Mouse (Mus musculus) forebrain, postnatal 0 days (tissue): Measurements from ENCODE around the gene Tmem37. TPM values are rescaled to one million over a fixed set of nuclear protein-coding genes. Genes with fewer than 3 reads are reported as not detected.

ENCODE experiments used
- ATAC-seq: fragments of 200-750 bp; cut with Nextera tagmentation; 2 replicates; pipeline ENCODE4 v1.8.0; 2017; ENCODE audit warnings: mild to moderate bottlenecking, moderate library complexity
- DNase-seq: peaks from one replicate; pipeline ENCODE4 v3.0.0-alpha.2; 2015
- H3K27ac ChIP-seq: fragments of 300-500 bp; sonication (generic); 2 replicates; pipeline ENCODE4 v1.5.1; 2014; ENCODE audit warnings: low read depth, mild to moderate bottlenecking, antibody characterized with exemption, low read length, moderate library complexity, mixed read lengths
- H3K27me3 ChIP-seq: fragments of 300-500 bp; sonication (generic); 2 replicates; pipeline ENCODE4 v1.6.1; 2014; ENCODE audit warnings: mild to moderate bottlenecking, low read length, mixed read lengths; ENCODE audit not compliant: insufficient read depth
- H3K36me3 ChIP-seq: fragments of 300-500 bp; sonication (generic); 2 replicates; pipeline ENCODE4 v1.6.1; 2014; ENCODE audit warnings: mild to moderate bottlenecking, moderate library complexity; ENCODE audit not compliant: insufficient read depth
- H3K4me1 ChIP-seq: fragments of 300-500 bp; sonication (generic); 2 replicates; pipeline ENCODE4 v1.6.1; 2014; ENCODE audit warnings: antibody characterized with exemption; ENCODE audit not compliant: insufficient read depth
- H3K4me2 ChIP-seq: fragments of 300-500 bp; sonication (generic); 2 replicates; pipeline ENCODE4 v1.6.1; 2014; ENCODE audit warnings: low read depth, mild to moderate bottlenecking, moderate library complexity
- H3K4me3 ChIP-seq: fragments of 300-500 bp; sonication (generic); 2 replicates; pipeline ENCODE4 v1.5.1; 2014; ENCODE audit warnings: low read depth, low read length, mixed read lengths
- H3K9ac ChIP-seq: fragments of 300-500 bp; sonication (generic); 2 replicates; pipeline ENCODE4 v1.6.1; 2014; ENCODE audit warnings: mild to moderate bottlenecking
- H3K9me3 ChIP-seq: fragments of 300-500 bp; sonication (generic); 2 replicates; pipeline ENCODE4 v1.6.1; 2016; ENCODE audit warnings: low read length
- CTCF ChIP-seq: sonication (generic); IDR thresholded peaks from 2 replicates; pipeline ENCODE4 v1.5.1; 2016; ENCODE audit warnings: antibody characterized with exemption, control low read depth, low read depth
- WGBS: fragments of 180-500 bp; shearing (Covaris S2); extraction: QIAGEN DNeasy Blood & Tissue Kit; methylation state at CpG from one replicate; pipeline ENCODE4 v1.1.7; 2014; 5-methylcytosine and 5-hydroxymethylcytosine counted together
- polyA plus RNA-seq: library from polyadenylated mRNA; unstranded; fragments of >200 nt; fragmentation: Nextera tagmentation; extraction: Ambion mirVana; gene quantifications from 2 replicates; pipeline ENCODE4 v1.2.1, GENCODE M21; 2015
- total RNA-seq: library from RNA; depleted of rRNA; stranded (reverse); fragments of >200 nt; gene quantifications from 2 replicates; pipeline ENCODE4 v1.2.3, GENCODE M21; 2014

Gene Tmem37
- total and polyA plus RNA-seq, 2 experiments from 2014 or later, result 6.0 to 6.8 TPM

GRCm38 (mm10) chr1:120060687-120061086 is 13.2 kb downstream of the Tmem37 start:
- no peaks in the 10 kb centered on the region for H3K36me3 ChIP-seq
- no peak overlapping the region for H3K4me2 ChIP-seq
- DNase-seq (no peak), ATAC-seq (no peak)
- no peak overlapping the region for H3K4me3 ChIP-seq
- no peaks in the 10 kb centered on the region for H3K9me3 ChIP-seq
- no peaks in the 10 kb centered on the region for H3K4me1 ChIP-seq
- H3K27me3 ChIP-seq, result no peaks in the 10 kb centered on the region
- no peak for TF ChIP-seq CTCF
- WGBS, result 73% methylated on average over 5 of the region's 5 CpGs
- no peak overlapping the region for H3K27ac ChIP-seq
- H3K9ac ChIP-seq, result no peak overlapping the region

GRCm38 (mm10) chr1:120057674-120058430 is 16.0 kb downstream of the Tmem37 start:
- H3K27ac ChIP-seq, result no peak overlapping the region
- ATAC-seq (no peak), DNase-seq (no peak)
- H3K36me3 ChIP-seq, result no peaks in the 10 kb centered on the region
- H3K4me2 ChIP-seq, result no peak overlapping the region
- no peak overlapping the region for H3K9ac ChIP-seq
- no peaks in the 10 kb centered on the region for H3K27me3 ChIP-seq
- WGBS, result 82% methylated on average over 8 of the region's 8 CpGs
- no peaks in the 10 kb centered on the region for H3K4me1 ChIP-seq
- H3K9me3 ChIP-seq, result no peaks in the 10 kb centered on the region
- TF ChIP-seq CTCF, result no peak
- H3K4me3 ChIP-seq, result no peak overlapping the region

GRCm38 (mm10) chr1:120057044-120057443 is 16.8 kb downstream of the Tmem37 start:
- H3K9ac ChIP-seq, result no peak overlapping the region
- H3K4me2 ChIP-seq, result no peak overlapping the region
- H3K4me1 ChIP-seq, result no peaks in the 10 kb centered on the region
- H3K4me3 ChIP-seq, result no peak overlapping the region
- H3K27ac ChIP-seq, result no peak overlapping the region
- WGBS, result 79% methylated on average over 14 of the region's 14 CpGs
- H3K36me3 ChIP-seq, result no peaks in the 10 kb centered on the region
- no peak for DNase-seq
- no peak for TF ChIP-seq CTCF
- no peaks in the 10 kb centered on the region for H3K9me3 ChIP-seq
- ATAC-seq, result no peak
- no peaks in the 10 kb centered on the region for H3K27me3 ChIP-seq

- no peak for TF ChIP-seq CTCF
- Histone ChIP-seq H3K9ac (no peak overlapping the region), H3K4me2 (no peak overlapping the region), H3K36me3 (no peaks in the 10 kb centered on the region), H3K27me3 (no peaks in the 10 kb centered on the region), H3K9me3 (no peaks in the 10 kb centered on the region), H3K27ac (no peak overlapping the region), H3K4me1 (no peaks in the 10 kb centered on the region), H3K4me3 (no peak overlapping the region)
- no peak for DNase-seq
- ATAC-seq, result no peak
- 40% methylated on average over 7 of the region's 7 CpGs for WGBS
Measured at GRCm38 (mm10) chr1:120056236-120056635, 17.6 kb downstream of the Tmem37 start.

GRCm38 (mm10) chr1:120055475-120055874 is 18.4 kb downstream of the Tmem37 start:
- Histone ChIP-seq H3K4me2 (no peak overlapping the region), H3K27ac (no peak overlapping the region), H3K4me1 (no peaks in the 10 kb centered on the region), H3K36me3 (no peaks in the 10 kb centered on the region), H3K27me3 (no peaks in the 10 kb centered on the region), H3K4me3 (no peak overlapping the region), H3K9me3 (no peaks in the 10 kb centered on the region), H3K9ac (no peak overlapping the region)
- WGBS, result 84% methylated on average over 6 of the region's 6 CpGs
- DNase-seq, result no peak
- no peak for ATAC-seq
- TF ChIP-seq CTCF, result no peak

- no peak overlapping the region for H3K27ac ChIP-seq
- no peaks in the 10 kb centered on the region for H3K9me3 ChIP-seq
- no peak for TF ChIP-seq CTCF
- ATAC-seq (no peak), DNase-seq (no peak)
- H3K9ac ChIP-seq, result no peak overlapping the region
- WGBS, result 98% methylated on average over 6 of the region's 6 CpGs
- no peak overlapping the region for H3K4me3 ChIP-seq
- no peaks in the 10 kb centered on the region for H3K4me1 ChIP-seq
- no peak overlapping the region for H3K4me2 ChIP-seq
- no peaks in the 10 kb centered on the region for H3K27me3 ChIP-seq
- H3K36me3 ChIP-seq, result no peaks in the 10 kb centered on the region
Measured at GRCm38 (mm10) chr1:120054997-120055396, 18.9 kb downstream of the Tmem37 start.

GRCm38 (mm10) chr1:120051070-120051469 is 22.8 kb downstream of the Tmem37 start:
- Histone ChIP-seq H3K4me1 (no peaks in the 10 kb centered on the region), H3K9me3 (no peaks in the 10 kb centered on the region), H3K27me3 (no peaks in the 10 kb centered on the region), H3K4me2 (no peak overlapping the region), H3K27ac (no peak overlapping the region), H3K4me3 (no peak overlapping the region), H3K9ac (no peak overlapping the region), H3K36me3 (no peaks in the 10 kb centered on the region)
- no peak for TF ChIP-seq CTCF
- 26% methylated on average over 1 of the region's 1 CpGs for WGBS
- no peak for ATAC-seq
- DNase-seq, result no peak
